Mouse (Mus musculus): ENCODE data around the gene Scimp. TPM values are rescaled to one million over a fixed set of nuclear protein-coding genes. Genes with fewer than 3 reads are reported as not detected.

Gene Scimp
- polyA plus RNA-seq, 1 experiment from 2014 or later: 1.9 TPM

DNA sequence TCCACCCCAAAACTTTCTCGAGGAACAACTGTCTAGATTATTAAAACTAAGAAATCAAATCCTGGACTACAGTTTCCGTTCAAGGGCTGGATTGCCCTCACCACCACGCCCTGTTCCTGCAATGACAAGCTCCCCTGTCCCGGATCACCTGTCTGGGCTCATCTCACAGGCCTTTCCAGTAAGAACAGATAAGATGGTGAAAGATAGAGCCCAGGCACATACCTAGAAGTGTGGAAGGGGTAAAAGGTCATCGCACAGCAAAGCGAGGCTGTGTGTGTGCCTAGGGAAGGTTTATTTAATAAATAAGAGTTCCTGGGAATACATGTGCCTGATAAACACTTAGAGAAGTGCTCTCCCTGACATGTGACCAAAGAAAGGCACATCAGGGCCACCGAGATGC is 66.8 kb downstream of the Scimp start:
- Histone ChIP-seq H3K9me3 (ENCODE audit: control insufficient read depth) (no peaks in the 10 kb centered on the region), H3K9ac (ENCODE audit: low read depth, low read length) (no peak overlapping the region), H3K4me1 (replicated peaks; ENCODE audit: control insufficient read depth, insufficient read depth, low read length) (no peaks in the 10 kb centered on the region), H3K27ac (ENCODE audit: low read depth, low read length) (0 out of 2 replicates have a peak overlapping the region, but pooled peaks have one; percentile 21), H3K27me3 (replicated peaks; ENCODE audit: control insufficient read depth, insufficient read depth, low read length) (no peaks in the 10 kb centered on the region), H3K4me2 (replicated peaks; ENCODE audit: low read depth) (no peak overlapping the region), H3K4me3 (ENCODE audit: low read depth, low read length) (no peak overlapping the region), H3K36me3 (ENCODE audit: control insufficient read depth, insufficient read depth) (no peaks in the 10 kb centered on the region)
- 35% methylated on average over 7 of the region's 7 CpGs for WGBS
- ATAC-seq: 0 out of 2 replicates have a peak, but pooled peaks have one; percentile 23
- no peak for TF ChIP-seq CTCF (IDR thresholded peaks at IDR 0.05; ENCODE audit: low read depth)

DNA sequence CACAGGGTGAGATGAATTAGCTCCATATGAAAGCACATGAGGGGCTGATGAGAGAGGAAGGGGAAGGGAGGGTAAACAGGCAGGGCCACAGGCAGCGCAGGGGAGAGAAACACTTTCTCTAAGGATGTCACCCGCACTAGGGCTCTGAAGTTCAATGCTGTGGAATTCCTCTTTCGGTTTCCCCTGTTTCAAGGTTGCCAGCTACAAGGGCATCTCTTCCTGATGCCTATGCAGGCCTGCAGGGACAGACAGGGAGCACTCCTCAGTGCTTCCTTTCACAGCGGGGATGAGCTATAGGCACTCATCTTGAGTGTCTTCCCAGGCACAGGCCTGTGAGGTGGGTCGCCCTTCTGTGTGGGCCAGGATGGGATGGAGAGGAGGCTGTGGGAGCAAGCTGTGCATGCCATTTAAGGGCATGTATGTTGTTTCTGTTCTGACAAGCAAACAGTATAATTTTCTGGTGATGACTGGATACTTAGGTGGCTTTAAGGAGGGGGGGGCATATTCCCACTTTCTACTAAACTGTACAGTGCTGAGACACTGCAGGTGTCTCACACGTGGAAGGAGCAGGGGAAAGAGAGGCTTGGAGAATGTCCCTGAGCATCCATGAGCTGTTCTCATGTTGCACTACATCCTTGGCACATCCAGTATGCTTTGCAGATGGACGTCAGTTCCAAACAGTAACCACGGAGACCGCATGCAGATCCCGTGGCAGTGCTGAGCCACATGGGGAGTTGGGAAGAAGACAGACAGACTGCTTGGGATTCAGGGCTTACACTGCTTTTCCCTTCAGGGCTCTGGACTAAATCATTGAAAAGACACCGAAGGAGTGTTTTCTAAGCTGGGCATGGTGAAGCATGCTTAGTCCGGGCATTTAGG is 69.6 kb downstream of the Scimp start:
- no peak overlapping the region for H3K9ac ChIP-seq (ENCODE audit: low read depth, low read length)
- no peaks in the 10 kb centered on the region for H3K27me3 ChIP-seq (replicated peaks; ENCODE audit: control insufficient read depth, insufficient read depth, low read length)
- no peaks in the 10 kb centered on the region for H3K36me3 ChIP-seq (ENCODE audit: control insufficient read depth, insufficient read depth)
- no peak for TF ChIP-seq CTCF (IDR thresholded peaks at IDR 0.05; ENCODE audit: low read depth)
- 79% methylated on average over 12 of the region's 12 CpGs for WGBS
- no peak for ATAC-seq
- no peak overlapping the region for H3K27ac ChIP-seq (ENCODE audit: low read depth, low read length)
- H3K4me3 ChIP-seq (ENCODE audit: low read depth, low read length): no peak overlapping the region
- H3K4me2 ChIP-seq (replicated peaks; ENCODE audit: low read depth): no peak overlapping the region
- H3K9me3 ChIP-seq (ENCODE audit: control insufficient read depth): no peaks in the 10 kb centered on the region
- H3K4me1 ChIP-seq (replicated peaks; ENCODE audit: control insufficient read depth, insufficient read depth, low read length): no peaks in the 10 kb centered on the region

DNA sequence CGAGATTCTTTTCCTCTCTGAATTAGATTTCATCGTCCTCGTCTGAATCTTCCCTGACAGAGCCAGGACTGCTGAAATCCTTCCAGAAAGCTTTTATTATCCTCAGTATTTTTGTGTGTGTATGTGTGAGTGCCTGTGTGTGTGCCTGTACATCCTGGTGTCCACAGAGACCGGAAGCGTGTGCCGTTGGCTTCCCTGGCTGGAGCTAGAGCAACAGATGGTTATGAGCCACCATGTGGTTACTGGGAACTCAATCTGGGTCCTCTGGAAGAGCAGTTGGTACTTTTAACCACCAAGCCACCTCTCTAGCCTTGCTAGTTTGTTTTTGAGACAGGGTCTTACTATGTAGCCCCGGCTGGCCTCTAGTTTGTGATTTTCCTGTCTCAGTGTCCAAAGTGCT is 70.3 kb downstream of the Scimp start:
- Histone ChIP-seq H3K27me3 (replicated peaks; ENCODE audit: control insufficient read depth, insufficient read depth, low read length) (no peaks in the 10 kb centered on the region), H3K36me3 (ENCODE audit: control insufficient read depth, insufficient read depth) (no peaks in the 10 kb centered on the region), H3K4me3 (ENCODE audit: low read depth, low read length) (no peak overlapping the region), H3K27ac (ENCODE audit: low read depth, low read length) (no peak overlapping the region), H3K9me3 (ENCODE audit: control insufficient read depth) (no peaks in the 10 kb centered on the region), H3K4me2 (replicated peaks; ENCODE audit: low read depth) (no peak overlapping the region), H3K4me1 (replicated peaks; ENCODE audit: control insufficient read depth, insufficient read depth, low read length) (0 out of 2 replicates have a peak, but pooled peaks cover 3% of the 10 kb centered on the region), H3K9ac (ENCODE audit: low read depth, low read length) (no peak overlapping the region)
- no peak for TF ChIP-seq CTCF (IDR thresholded peaks at IDR 0.05; ENCODE audit: low read depth)
- 87% methylated on average over 7 of the region's 7 CpGs for WGBS
- no peak for ATAC-seq

DNA sequence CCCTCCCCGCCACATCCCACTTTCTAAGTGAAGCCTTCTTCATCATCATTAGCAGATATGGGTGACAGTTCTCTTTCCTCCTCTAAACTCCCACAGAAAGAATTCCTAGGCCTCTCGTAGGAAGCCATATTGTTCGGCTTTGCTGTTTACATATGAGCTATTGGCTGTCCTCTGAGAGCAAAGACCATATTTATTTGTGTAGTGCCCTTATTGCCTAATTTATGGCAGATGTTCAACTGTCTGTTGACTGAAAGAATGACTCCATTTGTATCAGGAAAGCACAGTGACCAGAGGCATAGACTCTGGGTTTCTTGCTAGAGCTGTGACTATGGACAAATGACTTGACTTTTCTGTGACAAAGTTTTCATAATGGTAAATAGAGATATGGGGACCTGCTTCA is 70.8 kb downstream of the Scimp start:
- H3K9me3 ChIP-seq (ENCODE audit: control insufficient read depth): no peaks in the 10 kb centered on the region
- H3K36me3 ChIP-seq (ENCODE audit: control insufficient read depth, insufficient read depth): no peaks in the 10 kb centered on the region
- H3K4me2 ChIP-seq (replicated peaks; ENCODE audit: low read depth): no peak overlapping the region
- H3K27ac ChIP-seq (ENCODE audit: low read depth, low read length): no peak overlapping the region
- ATAC-seq: no peak
- TF ChIP-seq CTCF (IDR thresholded peaks at IDR 0.05; ENCODE audit: low read depth): no peak
- WGBS: 65% methylated on average over 3 of the region's 3 CpGs
- H3K9ac ChIP-seq (ENCODE audit: low read depth, low read length): no peak overlapping the region
- H3K4me1 ChIP-seq (replicated peaks; ENCODE audit: control insufficient read depth, insufficient read depth, low read length): 0 out of 2 replicates have a peak, but pooled peaks cover 3% of the 10 kb centered on the region
- H3K27me3 ChIP-seq (replicated peaks; ENCODE audit: control insufficient read depth, insufficient read depth, low read length): no peaks in the 10 kb centered on the region
- no peak overlapping the region for H3K4me3 ChIP-seq (ENCODE audit: low read depth, low read length)

Small RNA genes within 50 kb of the gene (microRNA-seq; reads per million reads assigned to microRNA genes)
- gene Gm22760: not detected

Other genes with a start within 250 kb of the Scimp start
- 5.8 and 6.1 TPM in 2 replicates for gene Mink1, start 249.7 kb downstream of the Scimp start, polyA plus RNA-seq (2015; fragmentation: Nextera tagmentation; extraction: Ambion mirVana)
- gene 4930544D05Rik, start 196.7 kb downstream of the Scimp start, polyA plus RNA-seq (2015; fragmentation: Nextera tagmentation; extraction: Ambion mirVana): not detected in 2 replicates
- 0.12 TPM in 1 of 2 replicates, not detected in the other for gene Chrne, start 193.4 kb downstream of the Scimp start, polyA plus RNA-seq (2015; fragmentation: Nextera tagmentation; extraction: Ambion mirVana)
- 0.07 and 0.10 TPM in 2 replicates for gene Gp1ba, start 173.5 kb downstream of the Scimp start, polyA plus RNA-seq (2015; fragmentation: Nextera tagmentation; extraction: Ambion mirVana)
- 107 TPM in 2 replicates for gene Rnf167, start 165.4 kb downstream of the Scimp start, polyA plus RNA-seq (2015; fragmentation: Nextera tagmentation; extraction: Ambion mirVana)
- gene Slc25a11, start 165.1 kb downstream of the Scimp start, polyA plus RNA-seq (2015; fragmentation: Nextera tagmentation; extraction: Ambion mirVana): 192 and 210 TPM in 2 replicates
- gene Pfn1, start 157.9 kb downstream of the Scimp start, polyA plus RNA-seq (2015; fragmentation: Nextera tagmentation; extraction: Ambion mirVana): 1,830 and 1,961 TPM in 2 replicates
- gene Eno3, start 155.4 kb downstream of the Scimp start, polyA plus RNA-seq (2015; fragmentation: Nextera tagmentation; extraction: Ambion mirVana): 4.9 and 5.9 TPM in 2 replicates
- 61.3 and 66.2 TPM in 2 replicates for gene Spag7, start 143.2 kb downstream of the Scimp start, polyA plus RNA-seq (2015; fragmentation: Nextera tagmentation; extraction: Ambion mirVana)
- gene Camta2, start 124.5 kb downstream of the Scimp start, polyA plus RNA-seq (2015; fragmentation: Nextera tagmentation; extraction: Ambion mirVana): 11.7 and 12.3 TPM in 2 replicates
- 2.8 and 3.3 TPM in 2 replicates for gene Inca1, start 112.4 kb downstream of the Scimp start, polyA plus RNA-seq (2015; fragmentation: Nextera tagmentation; extraction: Ambion mirVana)
- gene Kif1c, start 112.0 kb downstream of the Scimp start, polyA plus RNA-seq (2015; fragmentation: Nextera tagmentation; extraction: Ambion mirVana): 4.4 and 5.4 TPM in 2 replicates
- 4.4 and 5.0 TPM in 2 replicates for gene Zfp3, start 48.4 kb downstream of the Scimp start, polyA plus RNA-seq (2015; fragmentation: Nextera tagmentation; extraction: Ambion mirVana)
- 90.9 and 104 TPM in 2 replicates for gene Rabep1, start 32.2 kb upstream of the Scimp start, polyA plus RNA-seq (2015; fragmentation: Nextera tagmentation; extraction: Ambion mirVana)
- 35.8 and 37.3 TPM in 2 replicates for gene Nup88, start 157.4 kb upstream of the Scimp start, polyA plus RNA-seq (2015; fragmentation: Nextera tagmentation; extraction: Ambion mirVana)
- gene Rpain, start 157.6 kb upstream of the Scimp start, polyA plus RNA-seq (2015; fragmentation: Nextera tagmentation; extraction: Ambion mirVana): 42.8 and 49.3 TPM in 2 replicates
- gene C1qbp, start 170.4 kb upstream of the Scimp start, polyA plus RNA-seq (2015; fragmentation: Nextera tagmentation; extraction: Ambion mirVana): 137 and 145 TPM in 2 replicates
- 3.5 and 3.6 TPM in 2 replicates for gene Dhx33, start 191.9 kb upstream of the Scimp start, polyA plus RNA-seq (2015; fragmentation: Nextera tagmentation; extraction: Ambion mirVana)
- 10.3 and 11.2 TPM in 2 replicates for gene Mis12, start 207.0 kb upstream of the Scimp start, polyA plus RNA-seq (2015; fragmentation: Nextera tagmentation; extraction: Ambion mirVana)
- 76.0 and 77.4 TPM in 2 replicates for gene Derl2, start 207.3 kb upstream of the Scimp start, polyA plus RNA-seq (2015; fragmentation: Nextera tagmentation; extraction: Ambion mirVana)
- gene 6330403K07Rik, start 220.9 kb upstream of the Scimp start, polyA plus RNA-seq (2015; fragmentation: Nextera tagmentation; extraction: Ambion mirVana): 17.6 and 20.4 TPM in 2 replicates